Comparison of ENCODE assay signal across 9 mouse cellular contexts in the genomic region with DNA sequence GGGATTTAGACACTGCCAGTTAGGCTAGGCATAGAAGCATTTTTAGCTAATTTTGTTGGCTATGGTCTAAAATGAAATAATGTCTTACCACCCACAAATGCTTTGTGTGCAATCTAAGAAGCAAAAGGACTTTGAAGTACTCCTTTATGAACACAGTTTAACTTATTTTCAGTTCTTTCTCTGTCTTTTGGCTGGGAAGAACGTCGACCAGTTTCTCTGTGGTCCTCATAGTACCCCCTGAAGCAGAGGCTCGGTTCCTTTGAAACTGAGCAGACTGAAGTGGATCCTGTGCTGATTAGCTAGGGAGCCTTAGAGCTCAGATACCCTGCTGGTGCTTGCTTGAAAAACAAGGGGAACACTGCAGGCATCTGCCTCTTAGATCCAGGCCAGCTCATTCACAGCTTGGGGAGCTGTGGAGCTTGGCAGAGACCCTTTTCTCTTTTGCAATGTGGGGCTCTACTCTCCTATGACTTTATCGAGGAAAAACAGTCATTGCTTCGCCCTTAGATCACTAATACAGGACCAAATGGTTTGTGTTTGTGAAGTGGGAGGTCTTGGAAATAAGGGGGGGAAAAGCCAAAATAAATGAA. TPM values are rescaled to one million over a fixed set of nuclear protein-coding genes. Genes with fewer than 3 reads are reported as not detected.
A peak's percentile ranks its signal among the peaks of the same experiment; 100 is the strongest.
DNase-seq lines count a peak whose midpoint lies in the region; ATAC-seq lines count a peak whose summit lies in the region.
"Had no signal": no experiment of that assay in that cellular context is flagged by ENCODE, and none has a peak within 500 bp of the region (broad histone marks: within the 10 kb centered on the region; RNA-seq: fewer than 3 reads in every experiment).

No protein-coding gene starts in this region.

- peaks cover 22% of the 10 kb centered on the region for H3K27me3 ChIP-seq in forebrain, embryonic 12.5 days
- H3K27me3 ChIP-seq in forebrain, embryonic 11.5 days (ENCODE audit: control insufficient read depth, insufficient read depth, low read length): peaks cover 18% of the 10 kb centered on the region
- peaks cover 17% of the 10 kb centered on the region for H3K27me3 ChIP-seq in midbrain, embryonic 14.5 days (ENCODE audit: control insufficient read depth, insufficient read depth, low read length)
- peaks cover 32% of the 10 kb centered on the region for H3K27me3 ChIP-seq in midbrain, embryonic 13.5 days

- no peak overlapping the region for H3K4me2 ChIP-seq in forebrain, embryonic 12.5 days
- H3K4me2 ChIP-seq in forebrain, embryonic 11.5 days (ENCODE audit: low read depth, low read length, severe bottlenecking): no peak overlapping the region
- H3K4me2 ChIP-seq in midbrain, embryonic 14.5 days (ENCODE audit: low read length): no peak overlapping the region
- no peak overlapping the region for H3K4me2 ChIP-seq in midbrain, embryonic 13.5 days (replicated peaks)

- no peak overlapping the region for H3K4me3 ChIP-seq in forebrain, embryonic 12.5 days (replicated peaks)
- no peak overlapping the region for H3K4me3 ChIP-seq in forebrain, embryonic 11.5 days (ENCODE audit: low read depth, low read length)
- H3K4me3 ChIP-seq in midbrain, embryonic 14.5 days (replicated peaks; ENCODE audit: low read depth, low read length): no peak overlapping the region
- H3K4me3 ChIP-seq in midbrain, embryonic 13.5 days (replicated peaks): no peak overlapping the region
- H3K4me3 ChIP-seq: erythroblast, embryonic 14.5 days had no signal

- no peak overlapping the region for H3K27ac ChIP-seq in forebrain, embryonic 12.5 days
- no peak overlapping the region for H3K27ac ChIP-seq in forebrain, embryonic 11.5 days (ENCODE audit: low read depth, low read length)
- H3K27ac ChIP-seq in midbrain, embryonic 14.5 days (replicated peaks; ENCODE audit: low read depth, low read length): no peak overlapping the region
- H3K27ac ChIP-seq in midbrain, embryonic 13.5 days: no peak overlapping the region

- no peak for DNase-seq in forebrain, embryonic 11.5 days (ENCODE audit: low spot score)
- DNase-seq in midbrain, embryonic 14.5 days: peak; percentile 37
- DNase-seq in layer of hippocampus, adult 11-12 months (ENCODE audit: low spot score): peak; percentile 33
- DNase-seq in skeletal muscle tissue, adult 2 months (ENCODE audit: low read depth, low spot score): peak; percentile 7
- no peak for DNase-seq in thymus, postnatal 4 days
- DNase-seq in kidney, adult 11 months: no peak

- no peaks in the 10 kb centered on the region for H3K9me3 ChIP-seq in forebrain, embryonic 12.5 days
- no peaks in the 10 kb centered on the region for H3K9me3 ChIP-seq in forebrain, embryonic 11.5 days (ENCODE audit: control insufficient read depth, low read length)
- no peaks in the 10 kb centered on the region for H3K9me3 ChIP-seq in midbrain, embryonic 14.5 days (ENCODE audit: control insufficient read depth, low read length)
- H3K9me3 ChIP-seq in midbrain, embryonic 13.5 days: no peaks in the 10 kb centered on the region

- no peaks in the 10 kb centered on the region for H3K36me3 ChIP-seq in forebrain, embryonic 12.5 days (replicated peaks)
- H3K36me3 ChIP-seq in forebrain, embryonic 11.5 days (ENCODE audit: control insufficient read depth, insufficient read depth, low read length): no peaks in the 10 kb centered on the region
- no peaks in the 10 kb centered on the region for H3K36me3 ChIP-seq in midbrain, embryonic 14.5 days (ENCODE audit: control insufficient read depth, insufficient read depth, low read length)
- no peaks in the 10 kb centered on the region for H3K36me3 ChIP-seq in midbrain, embryonic 13.5 days

- H3K4me1 ChIP-seq in forebrain, embryonic 12.5 days: peaks cover 13% of the 10 kb centered on the region
- 0 out of 2 replicates have a peak, but pooled peaks cover 2% of the 10 kb centered on the region for H3K4me1 ChIP-seq in forebrain, embryonic 11.5 days (replicated peaks; ENCODE audit: control insufficient read depth, insufficient read depth, low read length)
- peaks cover 9% of the 10 kb centered on the region; the same call in 1 of the 2 replicates for H3K4me1 ChIP-seq in midbrain, embryonic 14.5 days (ENCODE audit: control insufficient read depth, insufficient read depth, low read length)
- peaks cover 10% of the 10 kb centered on the region for H3K4me1 ChIP-seq in midbrain, embryonic 13.5 days (replicated peaks)

- 2% methylated on average over 5 of the region's 5 CpGs for WGBS in forebrain, embryonic 12.5 days
- 3% methylated on average over 5 of the region's 5 CpGs for WGBS in forebrain, embryonic 11.5 days
- WGBS in midbrain, embryonic 14.5 days: 6% methylated on average over 5 of the region's 5 CpGs
- WGBS in midbrain, embryonic 13.5 days: 4% methylated on average over 5 of the region's 5 CpGs

- peak overlapping the region; percentile 17; the same call in 1 of the 2 replicates for H3K9ac ChIP-seq in forebrain, embryonic 12.5 days
- H3K9ac ChIP-seq in forebrain, embryonic 11.5 days (ENCODE audit: low read length): no peak overlapping the region
- no peak overlapping the region for H3K9ac ChIP-seq in midbrain, embryonic 14.5 days (replicated peaks; ENCODE audit: low read length)
- H3K9ac ChIP-seq in midbrain, embryonic 13.5 days (replicated peaks): no peak overlapping the region

- no peak for ATAC-seq in forebrain, embryonic 12.5 days (ENCODE audit: low FRiP score)
- no peak for ATAC-seq in forebrain, embryonic 11.5 days (replicated peaks; ENCODE audit: low FRiP score)
- ATAC-seq in midbrain, embryonic 14.5 days (ENCODE audit: low FRiP score, low TSS enrichment): no peak
- no peak for ATAC-seq in midbrain, embryonic 13.5 days

RNA-seq across cellular contexts. Expression of a gene that starts 1.9 kb away (rescaled TPM):
- polyA plus RNA-seq in forebrain, embryonic 12.5 days (2016; fragmentation: Nextera tagmentation; extraction: Ambion mirVana): 1.8 and 2.0 TPM in 2 replicates
- polyA plus RNA-seq in forebrain, embryonic 11.5 days (2014; fragmentation: Nextera tagmentation; extraction: Ambion mirVana): 1.3 and 1.5 TPM in 2 replicates
- polyA plus RNA-seq in midbrain, embryonic 14.5 days (2014; fragmentation: Nextera tagmentation; extraction: Ambion mirVana): 0.13 and 3.7 TPM in 2 replicates
- 1.9 and 2.7 TPM in 2 replicates for polyA plus RNA-seq in midbrain, embryonic 13.5 days (2015; fragmentation: Nextera tagmentation; extraction: Ambion mirVana)
- polyA plus RNA-seq: erythroblast, embryonic 14.5 days had no signal

Comparison
In these comparisons a context has a peak if more than half of its experiments do, and no peak if none do; other contexts are left out.
1. DNase-seq: peak in midbrain, embryonic 14.5 days (single experiment), layer of hippocampus, adult 11-12 months (single experiment) and skeletal muscle tissue, adult 2 months (single experiment); none in forebrain, embryonic 11.5 days (single experiment), thymus, postnatal 4 days (single experiment) and kidney, adult 11 months (single experiment).